Mouse (Mus musculus): Measurements from ENCODE around the gene Urb2.

DNA sequence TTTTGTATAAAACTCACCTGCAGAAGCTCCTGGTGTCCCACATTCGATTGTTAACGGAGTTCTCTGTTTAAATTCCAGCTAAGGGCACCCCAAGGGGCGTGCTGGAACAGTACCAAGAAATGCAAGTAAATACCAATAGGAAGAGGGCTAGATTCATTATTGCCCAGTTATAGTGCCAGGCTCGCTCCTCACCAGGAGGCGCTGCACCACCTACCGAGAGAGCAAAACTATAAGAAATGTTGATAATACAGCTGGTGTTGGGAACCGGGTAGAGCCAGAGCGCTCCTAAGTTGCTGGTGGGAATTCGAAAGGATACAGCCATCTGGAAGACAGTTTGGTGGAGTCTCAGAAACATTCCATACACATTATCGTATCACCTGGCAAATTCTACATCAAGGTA is 56.7 kb downstream of the Urb2 start:
- peak; percentile 56 for TF ChIP-seq CTCF (IDR thresholded peaks at IDR 0.05)
- TF ChIP-seq EP300 (IDR thresholded peaks at IDR 0.05) = no peak

All from lung, postnatal 0 days (tissue).